In the genomic region with DNA sequence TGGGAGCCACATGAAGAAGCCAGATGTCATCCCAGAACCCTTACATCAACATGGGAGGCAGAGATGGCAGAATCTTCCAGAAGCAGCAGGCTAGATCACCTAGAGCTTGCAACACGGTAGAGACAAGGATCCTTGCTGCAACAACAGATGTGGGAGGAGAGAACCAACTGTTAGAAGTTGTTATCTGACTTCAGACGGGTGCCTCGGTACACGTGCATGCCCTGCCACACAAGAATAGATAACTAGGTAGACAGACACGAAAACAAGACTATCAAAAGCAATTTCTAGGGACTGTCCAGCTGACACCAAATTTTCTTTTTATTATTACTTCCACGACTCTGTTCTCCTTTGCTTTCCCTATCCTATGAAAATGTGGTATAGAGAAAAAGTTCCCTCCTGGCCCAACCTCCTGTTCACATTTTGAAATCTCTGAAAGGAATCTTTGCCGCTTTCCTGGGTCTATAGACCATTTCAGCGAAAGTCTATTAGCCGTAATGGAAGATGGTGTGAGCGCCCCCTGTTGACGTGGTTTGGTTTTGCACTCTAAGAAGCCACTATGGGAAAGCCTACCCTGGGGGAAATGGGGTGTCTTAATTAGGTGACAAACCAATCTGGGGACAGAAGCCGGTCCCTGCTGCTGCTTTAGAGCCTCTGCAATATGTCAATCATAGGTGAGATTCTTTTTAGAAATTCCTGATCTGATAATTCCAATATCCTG, we compare ENCODE assay signal across 8 mouse cellular contexts. TPM values are rescaled to one million over a fixed set of nuclear protein-coding genes. Genes with fewer than 3 reads are reported as not detected.
A peak's percentile ranks its signal among the peaks of the same experiment; 100 is the strongest.
DNase-seq lines count a peak whose midpoint lies in the region; ATAC-seq and TF ChIP-seq lines count a peak whose summit lies in the region.

No protein-coding gene starts in this region.

- intact Hi-C loops in left cerebral cortex, adult 2 months (cut with DNase I), result no loop called here

- no peak overlapping the region for H3K4me3 ChIP-seq in left cerebral cortex, adult 2 months

- TF ChIP-seq CTCF in left cerebral cortex, adult 2 months (IDR thresholded peaks at IDR 0.05), result peak; percentile 69

- DNase-seq in cerebellum, adult 8-10 months, result peak; percentile 17
- DNase-seq in cerebellum, adult 11 months, result no peak
- DNase-seq in left cerebral cortex, adult 2 months (ENCODE audit: extremely low spot score in 1 of 2, low spot score in 2 of 2), result peak; percentile 28 to 37
- no peak for DNase-seq in left cerebral cortex, adult 8-10 months (ENCODE audit: low spot score in 2 of 2)
- DNase-seq in adrenal gland, adult 2 months, result peak; percentile 40
- DNase-seq in induced T-regulatory cell, adult 2 months (ENCODE audit: low read depth), result peak; percentile 83

- H3K27ac ChIP-seq in left cerebral cortex, adult 2 months, result no peak overlapping the region

- peak; percentile 95 for ATAC-seq in megakaryocyte progenitor cell, adult 5-6 weeks (replicated peaks; ENCODE audit: poor library complexity)
- ATAC-seq in granulocyte monocyte progenitor cell, adult 5-6 weeks (replicated peaks; ENCODE audit: poor library complexity, severe bottlenecking), result no peak; the same call in 1 of the 2 replicates

RNA-seq across cellular contexts. Expression of a gene that starts 38.5 kb away (rescaled TPM):
- 10 to 100 TPM; 70.8 to 82.2 TPM for total RNA-seq in left cerebral cortex, adult 2 months (2021)
- total RNA-seq in left cerebral cortex, adult 8-10 months (2022), result 10 to 100 TPM; 60.1 to 69.5 (median 63.3) TPM
- 100 to 1,000 TPM in 1 of 2 experiments, 10 to 100 TPM in 1; 84.2 to 139 TPM for total RNA-seq in adrenal gland, adult 2 months (2021)
- 111 and 117 TPM in 2 replicates for polyA plus RNA-seq in adrenal gland, adult 2 months (2012; rRNA removed)
- 195 and 208 TPM in 2 replicates for total RNA-seq in megakaryocyte progenitor cell, adult 5-6 weeks (2015)
- 200 and 240 TPM in 2 replicates for total RNA-seq in megakaryocyte progenitor cell, adult 5-6 weeks (2017)
- 140 TPM in 2 replicates for total RNA-seq in granulocyte monocyte progenitor cell, adult 5-6 weeks (2014; fragmentation: Nextera tagmentation)
- total RNA-seq in granulocyte monocyte progenitor cell, adult 5-6 weeks (2017), result 191 and 201 TPM in 2 replicates

RNA-seq across cellular contexts. Expression of a gene that starts 56.6 kb away (rescaled TPM):
- total RNA-seq in left cerebral cortex, adult 2 months (2021), result 10 to 100 TPM; 41.1 to 41.7 TPM
- 10 to 100 TPM; 39.6 to 49.8 (median 44.9) TPM for total RNA-seq in left cerebral cortex, adult 8-10 months (2022)
- total RNA-seq in adrenal gland, adult 2 months (2021), result 100 to 1,000 TPM in 1 of 2 experiments, 10 to 100 TPM in 1; 99.4 to 128 TPM
- 5.5 and 8.6 TPM in 2 replicates for polyA plus RNA-seq in adrenal gland, adult 2 months (2012; rRNA removed)
- 151 TPM in 2 replicates for total RNA-seq in megakaryocyte progenitor cell, adult 5-6 weeks (2015)
- total RNA-seq in megakaryocyte progenitor cell, adult 5-6 weeks (2017), result 131 and 154 TPM in 2 replicates
- 65.4 and 67.9 TPM in 2 replicates for total RNA-seq in granulocyte monocyte progenitor cell, adult 5-6 weeks (2014; fragmentation: Nextera tagmentation)
- 159 and 192 TPM in 2 replicates for total RNA-seq in granulocyte monocyte progenitor cell, adult 5-6 weeks (2017)

RNA-seq across cellular contexts. Expression of a gene that starts 57.5 kb away (rescaled TPM):
- total RNA-seq in left cerebral cortex, adult 2 months (2021), result 1 to 10 TPM in 1 of 2 experiments, under 1 TPM in 1; 0.96 to 1.4 TPM
- 1 to 10 TPM in 3 of 4 experiments, under 1 TPM in 1; 0.98 to 1.7 (median 1.1) TPM for total RNA-seq in left cerebral cortex, adult 8-10 months (2022)
- total RNA-seq in adrenal gland, adult 2 months (2021), result under 1 TPM; 0.40 to 0.55 TPM
- 0.08 and 0.10 TPM in 2 replicates for polyA plus RNA-seq in adrenal gland, adult 2 months (2012; rRNA removed)
- total RNA-seq in megakaryocyte progenitor cell, adult 5-6 weeks (2015), result not detected in 2 replicates
- not detected in 2 replicates for total RNA-seq in megakaryocyte progenitor cell, adult 5-6 weeks (2017)
- total RNA-seq in granulocyte monocyte progenitor cell, adult 5-6 weeks (2014; fragmentation: Nextera tagmentation), result not detected in 2 replicates
- not detected in 2 replicates for total RNA-seq in granulocyte monocyte progenitor cell, adult 5-6 weeks (2017)

Comparison
In these comparisons a context has a peak if more than half of its experiments do, and no peak if none do; other contexts are left out.
1. DNase-seq: peak in cerebellum, adult 8-10 months (single experiment), left cerebral cortex, adult 2 months (2 of 2), adrenal gland, adult 2 months (single experiment) and induced T-regulatory cell, adult 2 months (single experiment); none in cerebellum, adult 11 months (single experiment) and left cerebral cortex, adult 8-10 months (0 of 2).